Mouse (Mus musculus): ENCODE results near the gene Lrr1.

- TF ChIP-seq CTCF (IDR thresholded peaks at IDR 0.05; ENCODE audit: borderline replicate concordance, control insufficient read depth, extremely low read depth, insufficient read depth, low read length, poor library complexity): no peak
- no peak for TF ChIP-seq POLR2A (IDR thresholded peaks at IDR 0.05; ENCODE audit: control insufficient read depth, extremely low read depth, insufficient read depth, low read length, poor library complexity)
Observed at GRCm38 (mm10) chr12:69198164-69198535, 29.5 kb downstream of the Lrr1 start, which contains the start of gene Dnaaf2.

Data from thymus, adult 2 months (tissue).